Mouse (Mus musculus) liver, embryonic 15.5 days (tissue): Measurements from ENCODE around the gene Abce1. TPM values are rescaled to one million over a fixed set of nuclear protein-coding genes. Genes with fewer than 3 reads are reported as not detected.
A peak's percentile ranks its signal among the peaks of the same experiment; 100 is the strongest.

Source experiments
- ATAC-seq: fragments of 200-750 bp; cut with Nextera tagmentation; 2 replicates; pipeline ENCODE4 v1.8.0; 2017; ENCODE audit warnings: moderate number of reproducible peaks, mild to moderate bottlenecking, moderate library complexity; ENCODE audit not compliant: insufficient read depth
- H3K27ac ChIP-seq: fragments of 300-500 bp; sonication (generic); replicated peaks from 2 replicates; pipeline ENCODE4 v1.5.1; 2015; ENCODE audit warnings: mild to moderate bottlenecking, inconsistent platforms
- H3K27me3 ChIP-seq: fragments of 300-500 bp; sonication (generic); 2 replicates; pipeline ENCODE4 v1.6.1; 2015; ENCODE audit warnings: mild to moderate bottlenecking, inconsistent platforms
- H3K36me3 ChIP-seq: fragments of 300-500 bp; sonication (generic); replicated peaks from 2 replicates; pipeline ENCODE4 v1.6.1; 2015; ENCODE audit warnings: moderate library complexity, mild to moderate bottlenecking, inconsistent platforms
- H3K4me1 ChIP-seq: fragments of 300-500 bp; sonication (generic); replicated peaks from 2 replicates; pipeline ENCODE4 v1.6.1; 2015; ENCODE audit warnings: inconsistent platforms
- H3K4me2 ChIP-seq: fragments of 300-500 bp; sonication (generic); 2 replicates; pipeline ENCODE4 v1.6.1; 2015; ENCODE audit warnings: moderate library complexity, mild to moderate bottlenecking, inconsistent platforms
- H3K4me3 ChIP-seq: fragments of 300-500 bp; sonication (generic); replicated peaks from 2 replicates; pipeline ENCODE4 v1.5.1; 2015; ENCODE audit warnings: mild to moderate bottlenecking, inconsistent platforms
- H3K9ac ChIP-seq: fragments of 300-500 bp; sonication (generic); 2 replicates; pipeline ENCODE4 v1.6.1; 2015; ENCODE audit warnings: moderate library complexity, mild to moderate bottlenecking, inconsistent platforms
- H3K9me3 ChIP-seq: fragments of 300-500 bp; sonication (generic); replicated peaks from 2 replicates; pipeline ENCODE4 v1.6.1; 2016; ENCODE audit warnings: inconsistent platforms
- WGBS: fragments of 180-500 bp; shearing (Covaris S2); methylation state at CpG from one replicate; pipeline ENCODE4 v1.1.7; 2015; ENCODE audit warnings: mixed read lengths; ENCODE audit not compliant: insufficient replicate concordance; 5-methylcytosine and 5-hydroxymethylcytosine counted together
- polyA plus RNA-seq: library from polyadenylated mRNA; unstranded; fragments of >200 nt; fragmentation: Nextera tagmentation; extraction: Ambion mirVana; gene quantifications from 2 replicates; pipeline ENCODE4 v1.2.1, GENCODE M21; 2015

Gene Abce1
- polyA plus RNA-seq, 1 experiment from 2014 or later: 54.7 TPM

DNA sequence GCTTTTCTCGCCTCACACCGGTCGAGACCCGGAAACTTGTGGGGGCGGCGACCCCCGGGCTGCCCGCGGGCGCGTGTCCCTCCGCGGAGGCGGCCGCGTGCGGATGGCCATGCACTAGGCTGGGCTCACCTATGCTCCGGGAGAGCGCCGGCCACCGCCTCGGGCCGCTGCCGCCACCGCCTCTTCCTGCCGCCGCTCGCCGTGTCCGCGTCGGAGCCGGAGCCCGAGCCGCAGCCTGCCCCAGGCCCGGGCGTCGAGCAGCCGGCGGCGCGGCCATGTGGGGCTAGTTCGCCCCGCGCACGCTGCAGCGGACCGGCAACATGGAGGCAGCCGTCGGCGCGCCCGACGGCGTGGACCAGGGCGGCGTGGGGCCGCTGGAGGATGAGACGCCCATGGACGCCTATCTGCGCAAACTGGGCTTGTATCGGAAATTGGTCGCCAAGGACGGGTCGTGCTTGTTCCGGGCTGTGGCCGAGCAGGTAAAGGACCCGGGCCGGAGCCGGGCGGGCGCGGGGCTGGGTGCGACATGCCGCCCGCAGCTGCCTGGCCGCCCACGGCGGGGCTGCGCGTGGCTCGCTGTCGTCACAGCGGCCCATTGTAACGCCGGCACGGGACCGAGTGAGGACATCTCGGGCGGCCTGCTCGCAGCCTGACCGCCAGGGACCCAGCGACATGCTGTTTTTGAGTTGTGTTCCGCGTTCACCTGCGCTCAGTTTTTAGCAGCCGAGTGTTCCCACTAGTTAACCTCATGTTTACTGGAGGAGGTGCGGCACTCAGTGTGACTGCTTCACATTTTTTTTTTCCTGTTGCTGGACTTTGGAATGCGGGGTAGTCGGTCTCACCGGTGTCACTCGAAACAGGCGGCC, 71.7 kb downstream of the Abce1 start, which contains the start of gene Otud4:
Gene Otud4, plus strand, starts transcription at position 33 of the 866 bp plus-strand sequence.
- H3K4me1 ChIP-seq: peaks cover 35% of the 10 kb centered on the region
- H3K27ac ChIP-seq: peak within 1 kb of the TSS; percentile 97
- peaks cover 14% of the 10 kb centered on the region; the same call in 1 of the 2 replicates for H3K36me3 ChIP-seq
- H3K9me3 ChIP-seq: no peaks in the 10 kb centered on the region
- ATAC-seq: peak; percentile 38
- H3K9ac ChIP-seq: peak within 1 kb of the TSS; percentile 94
- under 1% methylated on average over 103 of the region's 103 CpGs for WGBS
- H3K4me3 ChIP-seq: peak within 1 kb of the TSS; percentile 94
- no peaks in the 10 kb centered on the region for H3K27me3 ChIP-seq
- peak within 1 kb of the TSS; percentile 76 for H3K4me2 ChIP-seq

DNA sequence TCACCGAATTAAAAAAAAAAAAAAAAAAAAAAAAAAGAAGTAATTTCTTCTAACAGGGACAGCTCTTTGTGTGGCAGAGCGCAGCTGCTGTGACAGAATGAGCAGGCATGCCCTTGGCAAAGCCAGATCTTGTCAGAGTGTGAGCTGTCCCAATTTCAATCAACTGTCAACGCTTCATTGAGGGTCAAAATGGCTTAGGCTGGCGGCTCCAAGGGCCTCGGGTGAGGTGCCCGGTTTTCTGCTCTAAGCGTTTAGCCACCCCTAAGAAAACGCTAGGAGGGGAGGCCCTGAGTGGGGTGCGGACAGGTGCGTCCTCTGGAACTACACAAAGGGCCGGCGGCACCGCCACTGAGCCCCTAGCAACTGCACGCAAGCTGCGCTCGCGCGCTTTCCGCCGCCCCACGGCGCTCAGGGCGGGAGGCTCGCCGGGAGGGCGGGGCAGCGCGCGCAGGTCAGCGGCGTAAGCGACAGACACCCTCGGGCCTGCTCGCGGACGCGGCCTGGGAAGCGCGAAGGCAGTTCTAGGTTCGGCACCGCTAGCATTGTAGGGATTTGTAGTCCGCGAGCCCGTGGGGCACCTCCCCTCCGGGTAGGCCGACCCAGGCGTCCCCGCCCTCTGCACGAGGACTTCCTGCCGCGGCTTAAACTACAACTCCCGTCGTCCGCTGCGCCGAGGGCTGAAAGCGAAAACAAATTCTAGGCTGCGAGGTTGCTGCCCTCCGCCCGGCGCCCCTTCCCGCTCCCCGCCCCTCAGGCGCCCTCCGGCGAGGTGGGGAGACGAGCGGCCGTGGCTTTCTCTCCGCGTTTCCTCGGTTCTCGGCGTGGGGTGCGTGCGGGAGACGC, 72.6 kb downstream of the Abce1 start:
- H3K4me3 ChIP-seq: peak overlapping the region; percentile 94
- no peaks in the 10 kb centered on the region for H3K9me3 ChIP-seq
- no peaks in the 10 kb centered on the region for H3K27me3 ChIP-seq
- H3K4me2 ChIP-seq: peak overlapping the region; percentile 76
- peak overlapping the region; percentile 97 for H3K27ac ChIP-seq
- H3K4me1 ChIP-seq: peaks cover 29% of the 10 kb centered on the region
- H3K36me3 ChIP-seq: peaks cover 7% of the 10 kb centered on the region; the same call in 1 of the 2 replicates
- peak overlapping the region; percentile 94 for H3K9ac ChIP-seq
- WGBS: under 1% methylated on average over 77 of the region's 77 CpGs
- ATAC-seq: peak; percentile 99

DNA sequence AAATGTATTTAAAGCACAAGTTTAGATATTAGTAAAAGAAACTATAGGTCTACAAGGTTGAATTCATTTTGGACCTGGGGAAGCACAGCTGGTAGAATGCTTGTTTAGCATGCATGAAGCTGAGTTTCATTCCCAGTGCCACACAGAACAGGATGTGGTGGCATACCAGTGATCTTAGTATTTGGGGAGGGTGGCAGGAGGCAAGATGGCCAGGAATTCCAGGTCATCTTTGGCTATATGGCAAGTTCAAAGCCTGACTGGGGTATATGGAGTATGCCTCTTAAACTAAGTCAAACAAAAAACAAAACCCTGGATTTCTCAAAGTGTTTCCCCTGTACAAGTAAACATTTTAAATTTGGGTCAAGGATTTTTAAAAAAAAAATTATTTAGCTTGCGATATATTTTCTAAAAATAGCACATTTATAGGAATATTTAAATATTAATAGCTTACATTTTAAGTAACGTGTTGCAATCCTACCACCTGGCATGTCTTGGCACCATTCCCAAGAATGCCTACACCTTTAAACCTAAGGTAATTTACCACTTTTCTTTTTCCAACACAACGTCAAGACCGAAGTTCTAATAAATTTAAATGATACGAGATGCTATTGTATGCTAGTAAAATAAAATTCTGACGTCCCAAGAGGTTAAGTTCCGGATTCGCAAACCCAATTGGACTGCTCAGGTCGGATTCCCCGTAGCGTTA, 73.4 kb downstream of the Abce1 start:
- 5% methylated on average over 11 of the region's 11 CpGs for WGBS
- Histone ChIP-seq H3K4me2 (peak overlapping the region; percentile 76), H3K9ac (peak overlapping the region; percentile 68), H3K4me1 (peaks cover 25% of the 10 kb centered on the region), H3K9me3 (no peaks in the 10 kb centered on the region), H3K36me3 (0 out of 2 replicates have a peak, but pooled peaks cover 3% of the 10 kb centered on the region), H3K4me3 (peak overlapping the region; percentile 94), H3K27ac (peak overlapping the region; percentile 97), H3K27me3 (no peaks in the 10 kb centered on the region)
- no peak for ATAC-seq

DNA sequence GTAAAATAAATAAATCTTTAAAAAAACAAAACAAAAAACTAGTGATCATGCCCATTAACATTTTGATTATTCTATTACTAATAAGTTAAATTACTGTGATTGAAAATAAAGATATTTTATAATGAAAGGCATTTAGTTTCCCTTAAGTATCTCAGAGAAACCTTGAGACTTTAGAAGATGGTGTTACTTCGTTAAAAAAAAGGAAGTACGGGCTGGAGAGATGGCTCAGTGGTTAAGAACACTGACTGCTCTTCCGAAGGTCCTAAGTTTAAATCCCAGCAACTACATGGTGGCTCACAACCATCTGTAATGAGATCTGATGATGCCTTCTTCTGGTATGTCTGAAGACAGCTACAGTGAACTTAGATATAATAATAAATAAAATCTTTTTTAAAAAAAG, 74.3 kb downstream of the Abce1 start:
- Histone ChIP-seq H3K4me1 (peaks cover 19% of the 10 kb centered on the region), H3K9me3 (no peaks in the 10 kb centered on the region), H3K9ac (no peak overlapping the region), H3K36me3 (no peaks in the 10 kb centered on the region), H3K4me2 (no peak overlapping the region), H3K27ac (no peak overlapping the region), H3K4me3 (no peak overlapping the region), H3K27me3 (no peaks in the 10 kb centered on the region)
- no peak for ATAC-seq
- 49% methylated on average over 3 of the region's 3 CpGs for WGBS

DNA sequence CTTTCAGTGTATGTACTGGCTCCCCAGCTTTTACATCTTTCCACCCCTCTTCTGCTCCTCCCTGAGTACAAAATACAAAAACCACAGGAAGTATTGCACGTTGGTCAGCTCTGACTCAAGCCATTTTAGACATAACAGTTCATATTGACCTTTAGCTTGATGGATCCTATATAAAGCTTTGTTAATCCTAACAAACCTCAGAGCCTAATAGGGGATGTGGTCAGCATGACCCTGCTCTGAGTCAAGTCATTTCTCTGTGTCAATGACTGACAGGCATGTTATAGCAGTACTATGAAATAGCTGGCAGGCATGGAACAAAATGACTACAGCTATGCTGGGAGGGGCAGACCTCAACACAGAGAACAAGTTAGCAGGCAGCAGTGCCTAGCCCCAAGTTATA, 75.4 kb downstream of the Abce1 start:
- Histone ChIP-seq H3K4me3 (no peak overlapping the region), H3K27me3 (no peaks in the 10 kb centered on the region), H3K36me3 (no peaks in the 10 kb centered on the region), H3K27ac (no peak overlapping the region), H3K4me1 (peaks cover 9% of the 10 kb centered on the region), H3K9me3 (no peaks in the 10 kb centered on the region), H3K9ac (no peak overlapping the region), H3K4me2 (no peak overlapping the region)
- no peak for ATAC-seq
- WGBS: 27% methylated on average over 1 of the region's 1 CpGs

DNA sequence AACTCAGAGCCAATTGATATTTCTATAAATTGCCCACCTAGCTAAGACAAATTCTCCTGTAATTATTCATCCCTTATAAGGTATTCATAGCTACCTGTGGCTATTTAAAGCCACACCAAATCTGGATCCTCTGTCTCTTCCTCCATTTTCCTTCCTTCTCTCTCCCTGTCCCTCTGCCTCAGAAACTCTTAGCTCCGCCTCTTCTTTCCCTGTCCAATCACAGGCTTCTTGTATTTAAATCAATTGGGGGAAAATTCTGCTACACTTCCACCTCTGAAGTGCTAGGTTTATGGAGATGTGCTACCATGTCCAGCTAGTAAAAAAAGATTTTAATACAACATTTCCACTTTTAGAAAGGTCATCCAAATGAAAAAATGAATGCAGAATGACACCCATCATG, 76.0 kb downstream of the Abce1 start:
- Histone ChIP-seq H3K4me3 (no peak overlapping the region), H3K4me2 (no peak overlapping the region), H3K27me3 (no peaks in the 10 kb centered on the region), H3K36me3 (no peaks in the 10 kb centered on the region), H3K9ac (no peak overlapping the region), H3K27ac (no peak overlapping the region), H3K9me3 (no peaks in the 10 kb centered on the region), H3K4me1 (peaks cover 4% of the 10 kb centered on the region)
- no peak for ATAC-seq
- WGBS: 77% methylated on average over 1 of the region's 1 CpGs

Other genes starting within 250 kb of the Abce1 start
- 5.8 and 7.3 TPM in 2 replicates for gene Otud4, start 72.1 kb downstream of the Abce1 start, polyA plus RNA-seq
- gene Anapc10, start 80 bp upstream of the Abce1 start, polyA plus RNA-seq: 11.1 and 12.6 TPM in 2 replicates